Mouse (Mus musculus): Measurements from ENCODE around the gene Nubp1. TPM values are rescaled to one million over a fixed set of nuclear protein-coding genes. Genes with fewer than 3 reads are reported as not detected.

The Nubp1 gene
- polyA plus RNA-seq, 2 experiments: 20.2 to 31.6 TPM

DNA sequence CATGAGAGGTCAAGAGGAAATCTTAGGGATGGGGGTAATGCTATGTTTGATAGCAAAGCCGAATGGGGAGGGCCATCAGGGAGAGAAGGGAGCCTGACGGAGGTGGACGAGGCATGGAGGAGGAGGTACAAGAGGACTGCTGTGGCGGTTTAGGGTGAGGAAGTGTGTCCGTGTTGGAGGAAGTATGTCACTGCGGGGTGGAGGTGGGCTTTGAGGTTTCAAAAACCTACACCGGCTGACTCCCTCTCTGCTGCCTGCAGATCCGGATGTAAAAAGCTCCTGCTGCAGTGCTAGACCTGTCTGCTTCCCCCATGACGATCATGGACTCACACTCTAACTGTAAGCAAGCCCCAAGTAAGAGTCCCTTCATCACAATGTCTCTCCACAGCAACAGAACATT is 19.2 kb upstream of the Nubp1 start:
- H3K4me3 ChIP-seq (ENCODE audit: insufficient read depth in 1 of 2, low read depth in 2 of 2, low read length in 2 of 2): no peak overlapping the region
- no peak for DNase-seq (ENCODE audit: low read depth in 3 of 3, low spot score in 3 of 3)
- no peak for TF ChIP-seq CTCF (IDR thresholded peaks at IDR 0.05; ENCODE audit: low read depth)
- TF ChIP-seq EP300 (IDR thresholded peaks at IDR 0.05; ENCODE audit: low read depth): no peak
- H3K4me1 ChIP-seq (replicated peaks; ENCODE audit: control insufficient read depth in 2 of 2, insufficient read depth in 2 of 2, low read length in 1 of 2): peaks cover 8 to 12% of the 10 kb centered on the region in 2 experiments
- no peak overlapping the region for H3K9ac ChIP-seq (replicated peaks)
- no peaks in the 10 kb centered on the region for H3K36me3 ChIP-seq (replicated peaks; ENCODE audit: control insufficient read depth, insufficient read depth, low read depth)
- WGBS (ENCODE audit: insufficient replicate concordance): 32% methylated on average over 9 of the region's 9 CpGs
- H3K27me3 ChIP-seq (ENCODE audit: control insufficient read depth, insufficient read depth, low read length): peaks cover 11% of the 10 kb centered on the region
- no peak overlapping the region for H3K4me2 ChIP-seq (ENCODE audit: low read depth)
- no peaks in the 10 kb centered on the region for H3K9me3 ChIP-seq (ENCODE audit: control insufficient read depth, low read length)
- H3K27ac ChIP-seq: no peak overlapping the region
- no peak for ATAC-seq (ENCODE audit: insufficient read depth)

DNA sequence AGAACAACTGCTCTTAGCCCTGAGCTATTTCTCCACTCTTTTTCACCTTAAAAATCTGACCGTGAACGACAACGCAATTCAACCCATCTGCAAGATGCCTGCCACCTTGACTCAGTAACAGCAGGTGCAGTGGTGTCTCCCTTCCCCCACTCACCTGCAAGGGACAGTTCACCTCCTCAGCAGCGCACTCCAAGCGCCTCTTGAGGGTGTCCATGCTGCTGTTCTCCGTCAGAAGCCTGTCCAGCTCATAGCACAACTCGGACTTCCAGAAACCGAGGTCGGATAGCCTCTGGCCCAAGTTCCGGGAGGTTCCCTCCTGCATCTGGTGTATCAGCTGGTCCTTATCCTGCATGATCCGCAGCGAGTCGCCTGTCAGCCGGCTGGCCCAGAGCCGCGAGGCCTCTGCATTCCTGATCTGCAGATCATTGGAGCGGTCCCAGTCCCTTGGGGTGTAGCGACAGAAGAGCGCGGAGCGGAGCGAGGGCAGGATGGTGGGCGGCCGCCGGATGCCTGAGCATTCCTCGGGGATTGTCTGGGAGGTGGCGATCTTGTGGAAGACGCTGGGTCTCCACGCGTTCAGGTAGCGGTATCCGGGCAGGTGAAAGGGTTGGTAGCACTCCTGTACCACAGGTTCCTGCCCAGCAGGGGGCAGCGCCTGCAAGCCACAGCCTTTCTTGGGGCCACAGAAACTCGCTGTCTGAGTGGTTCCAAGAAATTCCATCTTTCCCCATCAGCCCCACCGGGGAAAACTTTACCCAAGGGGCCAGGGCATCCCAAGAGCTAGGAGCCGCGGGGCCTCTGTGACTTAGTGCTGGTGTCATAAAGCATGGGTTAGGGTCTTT is 16.8 kb upstream of the Nubp1 start, which contains the start of gene Tekt5:
Gene Tekt5 (minus strand): TSS at position 792 of the 842 bp plus-strand sequence.
- H3K4me2 ChIP-seq (ENCODE audit: low read depth): peak within 1 kb of the TSS; percentile 36
- 14% methylated on average over 37 of the region's 37 CpGs for WGBS (ENCODE audit: insufficient replicate concordance)
- DNase-seq (ENCODE audit: low read depth in 3 of 3, low spot score in 3 of 3): no peak
- no peak within 1 kb of the TSS for H3K9ac ChIP-seq (replicated peaks)
- H3K27me3 ChIP-seq (ENCODE audit: control insufficient read depth, insufficient read depth, low read length): peaks cover 11% of the 10 kb centered on the region
- ATAC-seq (ENCODE audit: insufficient read depth): no peak; the same call in 1 of the 2 replicates
- H3K4me1 ChIP-seq (replicated peaks; ENCODE audit: control insufficient read depth in 2 of 2, insufficient read depth in 2 of 2, low read length in 1 of 2): no peaks in the 10 kb centered on the region
- no peak within 1 kb of the TSS for H3K4me3 ChIP-seq (ENCODE audit: insufficient read depth in 1 of 2, low read depth in 2 of 2, low read length in 2 of 2)
- TF ChIP-seq EP300 (IDR thresholded peaks at IDR 0.05; ENCODE audit: low read depth) (no peak), CTCF (IDR thresholded peaks at IDR 0.05; ENCODE audit: low read depth) (peak; percentile 78)
- H3K36me3 ChIP-seq (replicated peaks; ENCODE audit: control insufficient read depth, insufficient read depth, low read depth): no peaks in the 10 kb centered on the region
- no peaks in the 10 kb centered on the region for H3K9me3 ChIP-seq (ENCODE audit: control insufficient read depth, low read length)
- H3K27ac ChIP-seq: no peak within 1 kb of the TSS

DNA sequence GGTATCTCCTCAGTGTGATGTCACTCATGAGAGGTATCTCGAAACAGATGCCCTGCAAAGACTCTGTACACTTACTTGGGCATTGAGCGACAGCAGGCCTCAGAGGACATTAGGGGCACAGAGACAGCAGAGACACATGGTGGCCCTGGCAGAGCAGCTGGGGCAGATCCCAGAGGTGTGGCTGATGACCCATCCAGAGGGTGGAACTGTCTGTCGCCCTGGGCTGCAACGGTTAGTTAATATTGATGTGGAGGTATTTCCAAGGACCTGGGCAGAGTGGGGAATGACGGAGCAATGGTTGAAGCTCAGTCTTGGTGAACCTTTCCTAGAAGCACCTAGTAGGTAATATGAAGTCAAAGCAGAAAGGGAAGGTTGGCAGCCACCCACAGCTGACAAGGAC is 13.0 kb upstream of the Nubp1 start:
- no peak overlapping the region for H3K4me2 ChIP-seq (ENCODE audit: low read depth)
- H3K4me3 ChIP-seq (ENCODE audit: insufficient read depth in 1 of 2, low read depth in 2 of 2, low read length in 2 of 2): no peak overlapping the region
- no peak overlapping the region for H3K27ac ChIP-seq
- no peak for DNase-seq (ENCODE audit: low read depth in 3 of 3, low spot score in 3 of 3)
- H3K9me3 ChIP-seq (ENCODE audit: control insufficient read depth, low read length): no peaks in the 10 kb centered on the region
- peaks cover 11% of the 10 kb centered on the region for H3K27me3 ChIP-seq (ENCODE audit: control insufficient read depth, insufficient read depth, low read length)
- 58% methylated on average over 5 of the region's 5 CpGs for WGBS (ENCODE audit: insufficient replicate concordance)
- no peaks in the 10 kb centered on the region for H3K4me1 ChIP-seq (replicated peaks; ENCODE audit: control insufficient read depth in 2 of 2, insufficient read depth in 2 of 2, low read length in 1 of 2)
- no peaks in the 10 kb centered on the region for H3K36me3 ChIP-seq (replicated peaks; ENCODE audit: control insufficient read depth, insufficient read depth, low read depth)
- no peak overlapping the region for H3K9ac ChIP-seq (replicated peaks)
- TF ChIP-seq CTCF (IDR thresholded peaks at IDR 0.05; ENCODE audit: low read depth) (no peak), EP300 (IDR thresholded peaks at IDR 0.05; ENCODE audit: low read depth) (no peak)
- ATAC-seq (ENCODE audit: insufficient read depth): no peak

- Histone ChIP-seq H3K27me3 (ENCODE audit: control insufficient read depth, insufficient read depth, low read length) (peaks cover 11% of the 10 kb centered on the region), H3K4me1 (replicated peaks; ENCODE audit: control insufficient read depth in 2 of 2, insufficient read depth in 2 of 2, low read length in 1 of 2) (no peaks in the 10 kb centered on the region), H3K4me2 (ENCODE audit: low read depth) (no peak overlapping the region), H3K4me3 (ENCODE audit: insufficient read depth in 1 of 2, low read depth in 2 of 2, low read length in 2 of 2) (no peak overlapping the region), H3K9ac (replicated peaks) (no peak overlapping the region), H3K9me3 (ENCODE audit: control insufficient read depth, low read length) (no peaks in the 10 kb centered on the region), H3K27ac (no peak overlapping the region), H3K36me3 (replicated peaks; ENCODE audit: control insufficient read depth, insufficient read depth, low read depth) (no peaks in the 10 kb centered on the region)
- ATAC-seq (ENCODE audit: insufficient read depth) (no peak; the same call in 1 of the 2 replicates), DNase-seq (ENCODE audit: low read depth in 3 of 3, low spot score in 3 of 3) (peak in 2 of 3 experiments; percentile 24 to 39)
- TF ChIP-seq CTCF (IDR thresholded peaks at IDR 0.05; ENCODE audit: low read depth) (peak; percentile 96), EP300 (IDR thresholded peaks at IDR 0.05; ENCODE audit: low read depth) (no peak)
- WGBS (ENCODE audit: insufficient replicate concordance): 27% methylated on average over 7 of the region's 7 CpGs
Observed at GRCm38 (mm10) chr16:10399160-10399559, 12.6 kb upstream of the Nubp1 start.

DNA sequence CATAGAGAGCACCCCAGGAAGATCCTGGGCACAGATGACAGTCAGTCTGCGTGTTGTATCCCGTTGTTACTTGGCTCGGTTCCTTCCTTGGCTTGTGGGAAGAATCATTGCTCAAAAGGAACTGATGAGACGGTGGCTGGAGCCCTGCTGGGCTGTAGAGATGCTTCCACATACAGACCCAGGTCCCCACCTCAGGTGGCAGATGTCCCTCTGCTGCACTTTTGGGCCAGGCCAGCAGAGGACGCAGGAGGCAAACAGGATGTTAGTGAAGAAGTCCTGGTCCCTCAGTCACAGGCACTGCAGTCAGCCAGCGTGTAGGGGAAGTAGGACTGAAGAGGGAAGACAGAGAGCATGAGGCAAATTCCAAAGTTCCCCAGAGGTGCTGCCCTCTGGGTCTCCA is 4.2 kb downstream of the Nubp1 start:
- Histone ChIP-seq H3K4me2 (ENCODE audit: low read depth) (no peak overlapping the region), H3K4me1 (replicated peaks; ENCODE audit: control insufficient read depth in 2 of 2, insufficient read depth in 2 of 2, low read length in 1 of 2) (peaks cover 4 to 13% of the 10 kb centered on the region in 2 experiments), H3K27me3 (ENCODE audit: control insufficient read depth, insufficient read depth, low read length) (no peaks in the 10 kb centered on the region), H3K4me3 (ENCODE audit: insufficient read depth in 1 of 2, low read depth in 2 of 2, low read length in 2 of 2) (no peak overlapping the region), H3K9me3 (ENCODE audit: control insufficient read depth, low read length) (no peaks in the 10 kb centered on the region), H3K27ac (no peak overlapping the region), H3K9ac (replicated peaks) (no peak overlapping the region), H3K36me3 (replicated peaks; ENCODE audit: control insufficient read depth, insufficient read depth, low read depth) (peaks cover 37% of the 10 kb centered on the region)
- WGBS (ENCODE audit: insufficient replicate concordance): 78% methylated on average over 6 of the region's 6 CpGs
- DNase-seq (ENCODE audit: low read depth in 3 of 3, low spot score in 3 of 3) (no peak), ATAC-seq (ENCODE audit: insufficient read depth) (no peak)
- TF ChIP-seq EP300 (IDR thresholded peaks at IDR 0.05; ENCODE audit: low read depth) (no peak), CTCF (IDR thresholded peaks at IDR 0.05; ENCODE audit: low read depth) (peak; percentile 68)

Measured in liver, embryonic 14.5 days (tissue).